Mouse (Mus musculus) central nervous system, embryonic 14 days (tissue): Measurements from ENCODE around the gene Olfr1253. TPM values are rescaled to one million over a fixed set of nuclear protein-coding genes. Genes with fewer than 3 reads are reported as not detected.

Experiments used
- polyA plus RNA-seq: library from polyadenylated mRNA; depleted of rRNA; stranded (reverse); fragments of >200 nt; gene quantifications from 2 replicates; pipeline ENCODE4 v1.2.3, GENCODE M21; 2012; rRNA removed

Olfr1253 gene
- not detected in 2 replicates for polyA plus RNA-seq

GRCm38 (mm10) chr2:89756990-89757389 lies at the start of gene Olfr1253:
TSS of gene Olfr1253 (minus strand) at chr2:89757090.

GRCm38 (mm10) chr2:89793519-89793918 lies 36.6 kb upstream of the Olfr1253 start, which contains the start of gene Olfr1254:
TSS of gene Olfr1254 (minus strand) at chr2:89793619.

GRCm38 (mm10) chr2:89724912-89725311 lies 32.0 kb downstream of the Olfr1253 start, which contains the start of gene Olfr1252:
TSS of gene Olfr1252 (minus strand) at chr2:89725012.

Other genes with a start within 250 kb of the Olfr1253 start
- gene Olfr1243, start 225.6 kb downstream of the Olfr1253 start, polyA plus RNA-seq = not detected in 2 replicates
- not detected in 2 replicates for gene Olfr1245, start 178.6 kb downstream of the Olfr1253 start, polyA plus RNA-seq
- gene Olfr1246, start 163.9 kb downstream of the Olfr1253 start, polyA plus RNA-seq = not detected in 2 replicates
- gene Olfr1247, start 143.0 kb downstream of the Olfr1253 start, polyA plus RNA-seq = not detected in 2 replicates
- not detected in 2 replicates for gene Olfr1248, start 138.8 kb downstream of the Olfr1253 start, polyA plus RNA-seq
- gene Olfr1249, start 122.1 kb downstream of the Olfr1253 start, polyA plus RNA-seq = not detected in 2 replicates
- gene Olfr1250, start 95.6 kb downstream of the Olfr1253 start, polyA plus RNA-seq = 0.01 TPM in 1 of 2 replicates, not detected in the other
- gene Olfr1251, start 85.2 kb downstream of the Olfr1253 start, polyA plus RNA-seq = not detected in 2 replicates
- gene Olfr1252, start 32.1 kb downstream of the Olfr1253 start, polyA plus RNA-seq = not detected in 2 replicates
- not detected in 2 replicates for gene Olfr1254, start 36.5 kb upstream of the Olfr1253 start, polyA plus RNA-seq
- gene Olfr1255, start 55.0 kb upstream of the Olfr1253 start, polyA plus RNA-seq = not detected in 2 replicates
- gene Olfr1256, start 84.5 kb upstream of the Olfr1253 start, polyA plus RNA-seq = not detected in 2 replicates
- gene Olfr48, start 91.1 kb upstream of the Olfr1253 start, polyA plus RNA-seq = 0.06 TPM in 1 of 2 replicates, not detected in the other
- not detected in 2 replicates for gene Olfr1257, start 121.3 kb upstream of the Olfr1253 start, polyA plus RNA-seq
- not detected in 2 replicates for gene Olfr1258, start 170.2 kb upstream of the Olfr1253 start, polyA plus RNA-seq
- gene Olfr1259, start 191.6 kb upstream of the Olfr1253 start, polyA plus RNA-seq = not detected in 2 replicates
- gene Olfr1260, start 217.2 kb upstream of the Olfr1253 start, polyA plus RNA-seq = not detected in 2 replicates
- not detected in 2 replicates for gene Olfr1261, start 234.1 kb upstream of the Olfr1253 start, polyA plus RNA-seq
- not detected in 2 replicates for gene Olfr1262, start 243.1 kb upstream of the Olfr1253 start, polyA plus RNA-seq